Mouse (Mus musculus) heart, postnatal 0 days (tissue): ENCODE measurements at regions not wholly inside any gene's neighbourhood (a gene's known extent, or its start where the extent isn't known, plus 50 kb on each side); places are given as distances from the start of the nearest gene placed in this dataset.

Source experiments
- CTCF ChIP-seq: IDR thresholded peaks from 2 replicates; pipeline ENCODE4 v1.5.1; 2016; ENCODE audit warnings: antibody characterized with exemption, control low read depth, low read depth
- EP300 ChIP-seq: IDR thresholded peaks from 2 replicates; pipeline ENCODE4 v1.6.1; 2016; ENCODE audit warnings: antibody characterized with exemption, low read depth

DNA sequence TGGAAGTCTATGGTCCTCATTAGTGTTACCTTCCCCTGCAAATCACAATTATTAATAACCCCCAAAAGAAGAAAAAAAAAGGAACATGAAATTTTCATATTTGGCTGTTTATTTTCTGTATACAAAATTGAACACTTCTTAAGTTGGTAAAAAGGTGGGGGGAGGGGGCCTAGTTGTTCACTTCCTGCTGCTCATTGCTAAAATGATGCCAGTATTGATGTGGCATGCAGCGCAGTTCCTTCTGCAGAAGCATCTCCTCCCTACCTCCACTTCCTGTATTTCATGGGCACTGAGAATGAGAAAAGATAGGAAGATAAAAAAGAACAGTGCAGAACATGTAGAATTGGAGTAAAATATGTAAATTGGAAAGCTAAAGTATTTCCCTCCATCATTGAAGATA lies 465.5 kb upstream of the Gm765 start:
- TF ChIP-seq CTCF (no peak), EP300 (no peak)
